Mouse (Mus musculus): ENCODE results near the gene Mars.

DNA sequence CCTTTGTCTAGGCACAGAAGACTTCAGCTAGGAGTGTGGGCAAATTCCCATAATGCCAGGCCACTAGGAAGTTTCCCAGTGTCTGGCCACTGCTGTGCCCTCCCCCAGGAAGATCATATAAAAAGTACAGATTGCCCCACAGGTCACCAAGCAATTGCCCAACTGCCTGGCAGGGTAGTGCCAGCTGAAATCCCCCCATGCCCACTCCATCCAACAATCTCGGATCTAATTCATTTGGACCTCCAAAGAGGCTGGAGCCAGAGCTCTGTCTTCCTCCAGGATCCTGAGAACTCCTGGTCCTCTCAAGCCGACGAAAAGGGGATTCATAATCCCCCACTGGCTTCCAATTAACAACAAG, 23.7 kb downstream of the Mars start:
- TF ChIP-seq POLR2A (IDR thresholded peaks at IDR 0.05; ENCODE audit: borderline replicate concordance, control insufficient read depth, low read depth, low read length) (no peak), CTCF (IDR thresholded peaks at IDR 0.05; ENCODE audit: control insufficient read depth, insufficient read depth, low read length) (no peak)
